Mouse (Mus musculus) stomach, embryonic 16.5 days (tissue): ENCODE results near the gene 1500011B03Rik. TPM values are rescaled to one million over a fixed set of nuclear protein-coding genes. Genes with fewer than 3 reads are reported as not detected.

Experiments used
- microRNA-seq: library from miRNA; unstranded; fragments of <30 nt; microRNA quantifications from one replicate; pipeline ENCODE4, GENCODE M21; 2016
- polyA plus RNA-seq: library from polyadenylated mRNA; unstranded; fragments of >200 nt; fragmentation: Nextera tagmentation; extraction: Ambion mirVana; gene quantifications from 2 replicates; pipeline ENCODE4 v1.2.1, GENCODE M21; 2015

The 1500011B03Rik gene
- polyA plus RNA-seq, 1 experiment from 2014 or later, result 66.8 TPM

Small RNA genes lying within 50 kb of the gene (microRNA-seq; reads per million reads assigned to microRNA genes)
- 10.3 reads per million, percentile 31 among the genes with 10 or more reads in this experiment for gene Mir6240

Other genes starting within 250 kb of the 1500011B03Rik start
- 2.8 and 3.7 TPM in 2 replicates for gene Trpv4, start 165.0 kb downstream of the 1500011B03Rik start, polyA plus RNA-seq
- 208 and 281 TPM in 2 replicates for gene Gltp, start 132.5 kb downstream of the 1500011B03Rik start, polyA plus RNA-seq
- gene Tchp, start 115.7 kb downstream of the 1500011B03Rik start, polyA plus RNA-seq, result 9.3 and 9.4 TPM in 2 replicates
- 12.7 and 13.1 TPM in 2 replicates for gene Ankrd13a, start 48.8 kb downstream of the 1500011B03Rik start, polyA plus RNA-seq
- 35.9 and 42.0 TPM in 2 replicates for gene Git2, start 48.0 kb downstream of the 1500011B03Rik start, polyA plus RNA-seq
- gene 4930519G04Rik, start 30.2 kb upstream of the 1500011B03Rik start, polyA plus RNA-seq, result not detected in 2 replicates
- gene Gm9936, start 35.2 kb upstream of the 1500011B03Rik start, polyA plus RNA-seq, result 0.18 TPM in 1 of 2 replicates, not detected in the other
- gene Oasl2, start 73.5 kb upstream of the 1500011B03Rik start, polyA plus RNA-seq, result 7.8 and 8.1 TPM in 2 replicates
- 1.3 and 2.1 TPM in 2 replicates for gene Oasl1, start 99.8 kb upstream of the 1500011B03Rik start, polyA plus RNA-seq
- 45.6 and 53.5 TPM in 2 replicates for gene 2210016L21Rik, start 118.7 kb upstream of the 1500011B03Rik start, polyA plus RNA-seq
- 8.7 and 9.8 TPM in 2 replicates for gene Hnf1a, start 147.6 kb upstream of the 1500011B03Rik start, polyA plus RNA-seq
- 9.6 and 10.6 TPM in 2 replicates for gene Sppl3, start 187.7 kb upstream of the 1500011B03Rik start, polyA plus RNA-seq